Comparison of ENCODE assay signal across 14 mouse cellular contexts in the genomic region with DNA sequence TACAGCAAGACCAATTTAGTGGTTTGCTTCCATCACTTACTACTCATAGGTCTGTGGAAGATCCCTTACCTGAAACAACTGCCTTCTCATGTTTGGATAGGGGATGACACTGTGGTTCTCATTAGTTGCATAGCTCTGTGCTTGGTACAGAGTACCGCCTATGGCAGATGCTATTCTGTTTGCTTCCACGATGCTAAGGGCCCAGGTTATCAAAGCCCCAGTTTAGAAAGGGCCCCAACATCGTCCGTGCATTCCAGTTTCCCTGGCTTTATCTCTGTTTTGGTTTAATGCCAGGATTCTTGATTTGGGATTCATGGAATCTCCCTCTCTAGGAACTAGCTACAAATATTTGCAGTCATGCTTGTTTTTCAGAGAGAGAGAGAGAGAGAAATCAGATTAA.
"Had no signal": no experiment of that assay in that cellular context is flagged by ENCODE, and none has a peak within 500 bp of the region (broad histone marks: within the 10 kb centered on the region; RNA-seq: fewer than 3 reads in every experiment).

No protein-coding gene starts in this region.

- H3K9ac ChIP-seq: limb, embryonic 12.5 days; limb, embryonic 15.5 days; liver, embryonic 14.5 days; liver, postnatal 0 days had no signal

- H3K4me2 ChIP-seq: limb, embryonic 12.5 days; limb, embryonic 15.5 days; liver, embryonic 11.5 days; midbrain, embryonic 11.5 days had no signal

- DNase-seq: kidney, postnatal 14 days; kidney, postnatal 4 days; left cerebral cortex, postnatal 4 days; liver, postnatal 0 days; lung, postnatal 14 days; lung, postnatal 4 days; midbrain, embryonic 14.5 days; thymus, adult 18-20 months; thymus, postnatal 36 days had no signal

- H3K27me3 ChIP-seq: limb, embryonic 12.5 days; limb, embryonic 15.5 days had no signal

- H3K4me3 ChIP-seq: limb, embryonic 12.5 days; limb, embryonic 15.5 days had no signal

- H3K27ac ChIP-seq: limb, embryonic 12.5 days; limb, embryonic 15.5 days; liver, embryonic 14.5 days had no signal

- H3K36me3 ChIP-seq: limb, embryonic 12.5 days; limb, embryonic 15.5 days had no signal

- ATAC-seq: liver, postnatal 0 days had no signal

- H3K4me1 ChIP-seq: limb, embryonic 12.5 days; limb, embryonic 15.5 days had no signal

- H3K9me3 ChIP-seq: limb, embryonic 12.5 days; limb, embryonic 15.5 days had no signal
